Mouse (Mus musculus) gastrocnemius, adult 8-10 months (tissue): ENCODE measurements around the gene Cyp2j13. TPM values are rescaled to one million over a fixed set of nuclear protein-coding genes. Genes with fewer than 3 reads are reported as not detected.
"Not testable (repeated sequence)": the region's sequence is repeated elsewhere in the genome, so short reads cannot be mapped to it uniquely, and the experiment has no call there.

Source experiments
- DNase-seq, 2 experiments: peaks; one replicate each; pipeline ENCODE4 v3.0.0; 2022; ENCODE audit warnings: low spot score in 2 of 2
- total RNA-seq, 4 experiments: library from RNA; stranded (reverse); gene quantifications; 2 replicates each; pipeline ENCODE4 v1.2.4; 2022

Cyp2j13 gene
- not detected for total RNA-seq

DNA sequence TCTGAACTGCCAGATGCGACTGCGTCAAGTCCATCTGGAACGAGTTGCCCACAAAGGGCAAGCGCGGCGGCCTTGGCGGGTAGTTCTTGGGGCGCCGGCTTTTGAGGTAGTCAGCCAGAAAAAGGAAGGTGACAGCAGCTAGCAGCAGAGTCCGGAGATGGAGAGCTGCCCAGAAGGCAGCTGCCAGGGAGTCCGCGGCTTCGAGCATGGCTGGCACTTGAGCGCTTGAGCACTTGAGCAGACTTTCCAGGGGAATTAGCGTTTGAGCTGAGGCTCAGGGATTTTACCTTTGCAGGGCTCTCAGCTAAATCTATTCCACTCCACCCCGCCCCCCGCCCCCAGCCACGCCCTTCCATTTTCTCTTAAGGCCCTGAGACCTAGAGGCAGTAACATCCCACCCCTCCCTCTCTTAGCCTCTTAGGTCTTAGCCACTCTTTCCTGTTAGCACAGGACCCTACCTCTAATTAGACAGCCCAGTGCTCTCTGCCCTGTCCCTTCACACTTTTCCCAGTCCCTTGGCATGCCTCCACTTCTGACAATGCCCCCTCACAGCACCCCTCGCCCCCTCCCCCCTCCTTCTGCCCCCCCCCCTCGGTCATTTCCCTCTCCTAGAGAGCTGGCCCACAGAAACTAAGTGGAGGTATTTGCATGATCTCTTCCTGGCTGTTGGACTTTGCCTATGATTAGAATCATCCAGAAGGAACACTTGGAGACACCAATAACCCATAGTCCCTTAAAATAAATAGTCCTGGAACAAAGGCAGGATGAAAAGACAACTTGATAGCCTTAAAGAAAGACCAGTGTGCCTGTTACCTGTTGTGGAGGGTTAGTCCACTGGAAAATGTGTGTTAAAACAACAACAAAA is at the start of gene Cyp2j13:
Gene Cyp2j13, minus strand, starts transcription at position 286 of the 865 bp plus-strand sequence.
- DNase-seq, result no peak

DNA sequence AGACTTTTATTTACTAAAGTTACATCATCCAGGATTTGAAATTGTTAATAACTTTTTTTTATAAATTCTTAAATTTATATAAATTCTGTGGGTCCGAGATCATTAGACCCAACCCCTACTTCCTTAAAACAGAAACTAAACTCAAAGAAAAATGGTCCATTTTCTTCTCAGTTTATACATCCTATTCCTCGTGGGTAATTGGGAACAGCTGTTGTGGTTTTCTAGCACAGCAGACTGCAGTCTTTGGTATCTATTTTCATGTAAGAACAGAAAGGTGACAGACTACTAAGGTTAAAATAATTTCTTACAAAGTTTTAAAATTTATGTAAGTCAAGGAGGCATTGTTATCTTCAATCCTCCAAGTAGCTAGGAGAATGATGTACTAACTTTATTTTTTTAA is 19.5 kb upstream of the Cyp2j13 start:
- DNase-seq, result no peak

DNA sequence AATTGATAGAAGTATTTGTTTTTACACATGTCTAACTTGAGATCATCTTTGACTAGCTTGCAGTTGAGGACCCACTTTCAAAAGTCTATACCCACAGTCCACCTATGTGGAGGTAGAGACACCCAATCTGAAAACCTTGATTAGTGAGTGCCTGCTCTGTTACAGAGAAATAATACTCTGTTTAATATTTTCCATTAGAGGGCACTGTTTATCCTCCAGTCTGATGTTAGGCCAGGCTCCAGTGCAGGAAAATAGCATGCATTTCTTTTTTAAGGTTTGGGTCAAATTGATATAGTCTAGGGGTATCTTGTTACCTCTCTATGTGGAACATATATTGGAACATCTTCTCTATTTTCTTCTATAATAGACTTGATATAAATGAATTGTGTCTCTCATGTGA is 14.5 kb upstream of the Cyp2j13 start:
- DNase-seq, result no peak

DNA sequence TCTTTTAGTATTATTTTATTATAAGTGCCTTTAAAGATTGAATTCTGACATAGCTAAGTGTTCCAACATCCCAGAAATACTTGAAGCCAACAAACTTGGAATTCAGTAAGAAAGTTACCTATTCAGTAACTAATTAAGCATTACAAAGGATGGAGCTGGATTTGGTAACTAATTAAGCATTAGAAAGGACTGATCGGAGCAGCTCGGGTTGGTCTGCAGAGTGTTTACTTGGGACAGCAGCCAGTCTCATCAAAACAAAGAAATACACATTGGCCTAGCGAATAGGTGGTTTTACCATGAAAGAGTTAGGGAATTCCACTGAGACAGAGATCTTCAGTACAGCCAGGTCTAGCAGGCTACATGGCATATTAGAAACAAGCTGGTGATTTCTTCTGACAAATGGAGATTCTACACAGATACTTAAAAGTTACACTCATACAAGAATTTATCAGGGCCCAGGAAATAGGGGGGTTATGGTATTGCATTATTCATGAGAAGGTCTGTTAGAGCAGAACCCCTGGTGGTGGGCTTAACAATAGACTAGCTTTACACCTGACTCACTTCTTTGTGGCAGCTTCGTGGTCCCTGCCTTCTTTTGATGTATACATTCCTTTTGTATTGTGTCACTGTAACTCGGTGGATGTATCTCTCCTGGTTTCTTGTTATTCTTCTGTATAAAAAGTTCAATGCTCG is 12.2 kb upstream of the Cyp2j13 start:
- not testable (repeated sequence) for DNase-seq

DNA sequence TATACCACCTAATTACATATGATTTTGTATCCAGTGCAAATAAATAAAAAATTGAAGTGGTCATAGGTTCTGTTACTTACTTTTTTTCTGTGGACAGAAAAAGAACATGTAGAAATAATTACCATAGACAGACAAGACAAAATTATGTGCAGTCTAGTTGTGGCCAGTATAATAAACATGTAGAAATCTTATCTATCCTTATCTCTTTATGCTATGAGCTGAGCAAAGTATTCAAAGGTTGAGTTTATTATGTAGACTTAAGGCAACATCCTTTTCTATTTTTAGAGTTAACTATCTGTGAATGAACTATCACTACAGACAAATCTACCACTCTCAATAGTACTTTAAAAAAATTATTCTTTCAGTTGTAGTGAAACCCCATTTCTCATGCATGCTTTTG is 962 bp upstream of the Cyp2j13 start:
- DNase-seq, result no peak

DNA sequence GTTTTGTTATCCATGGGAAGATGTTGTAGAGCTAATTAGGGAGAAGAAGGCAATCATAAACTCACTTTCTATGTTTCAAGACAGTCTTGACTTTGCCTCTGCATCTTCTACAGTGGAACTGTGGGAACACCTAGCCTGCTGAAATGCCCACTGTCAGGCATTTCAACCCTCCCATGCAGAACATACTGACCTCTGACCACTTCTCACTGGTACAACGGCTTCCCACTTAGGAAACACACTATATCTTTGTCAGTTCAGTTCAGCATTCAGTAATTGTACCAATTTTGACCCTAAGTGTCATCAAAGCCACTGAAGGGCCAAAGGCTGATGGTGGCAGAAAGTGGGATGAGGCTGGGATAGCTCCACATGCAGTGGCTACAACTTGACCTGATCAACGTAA is 15.3 kb downstream of the Cyp2j13 start:
- no peak for DNase-seq

DNA sequence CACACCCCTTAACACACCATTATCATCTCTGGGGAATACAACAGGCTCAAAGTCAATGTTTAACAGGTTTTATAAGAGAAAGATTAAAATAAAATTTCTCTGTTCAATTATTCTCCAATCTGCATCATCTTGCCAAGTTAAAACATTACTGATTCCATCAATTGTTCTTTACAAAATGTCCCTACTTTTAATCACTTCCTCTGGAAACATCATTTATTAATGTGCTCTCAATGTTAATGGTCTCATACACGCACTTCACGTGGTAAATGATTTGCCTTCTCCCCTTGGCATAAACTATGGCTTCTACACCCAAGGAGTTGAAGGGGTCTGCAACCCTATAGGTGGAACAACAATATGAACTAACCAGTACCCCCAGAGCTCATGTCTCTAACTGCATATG is 17.2 kb downstream of the Cyp2j13 start:
- DNase-seq, result no peak

DNA sequence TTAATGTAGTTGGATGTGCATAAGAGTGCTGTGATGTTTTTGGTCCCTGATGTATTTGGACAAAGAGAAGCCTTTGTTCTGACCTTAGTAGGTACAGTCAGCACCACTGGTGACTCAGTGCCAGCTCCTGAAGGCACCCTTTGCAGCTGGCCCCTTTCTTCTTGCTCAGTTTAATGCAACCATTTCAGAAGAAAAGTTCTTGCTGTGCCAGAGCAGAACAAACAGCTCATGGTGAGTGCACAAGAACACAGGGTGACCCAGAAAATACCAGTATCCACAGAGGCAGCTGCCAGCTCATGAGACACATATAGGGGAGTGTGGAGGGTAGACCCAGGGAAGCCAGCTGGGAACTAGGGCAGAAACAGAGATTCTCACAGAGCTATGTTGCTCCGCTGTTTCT is 48.9 kb downstream of the Cyp2j13 start:
- DNase-seq, result no peak

DNA sequence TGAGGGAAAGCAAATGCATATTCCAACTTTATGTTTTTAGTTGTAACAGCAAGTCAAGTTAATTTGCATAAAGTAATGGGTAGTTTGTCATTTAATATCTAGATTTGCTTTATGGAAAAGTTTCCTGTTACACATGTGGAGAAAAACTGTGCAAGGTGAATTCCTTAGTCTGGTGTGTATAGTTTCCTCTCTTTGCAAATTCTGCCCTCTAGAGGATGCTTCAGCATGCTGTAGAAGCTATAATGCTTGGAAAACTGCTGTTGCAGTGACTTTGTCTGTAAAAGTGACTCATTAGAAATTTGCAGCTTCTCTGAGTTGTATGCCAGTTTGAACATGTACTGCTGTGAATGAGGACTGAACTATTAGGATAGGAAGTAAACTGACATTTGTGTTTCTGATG is 54.5 kb downstream of the Cyp2j13 start:
- DNase-seq, result no peak

DNA sequence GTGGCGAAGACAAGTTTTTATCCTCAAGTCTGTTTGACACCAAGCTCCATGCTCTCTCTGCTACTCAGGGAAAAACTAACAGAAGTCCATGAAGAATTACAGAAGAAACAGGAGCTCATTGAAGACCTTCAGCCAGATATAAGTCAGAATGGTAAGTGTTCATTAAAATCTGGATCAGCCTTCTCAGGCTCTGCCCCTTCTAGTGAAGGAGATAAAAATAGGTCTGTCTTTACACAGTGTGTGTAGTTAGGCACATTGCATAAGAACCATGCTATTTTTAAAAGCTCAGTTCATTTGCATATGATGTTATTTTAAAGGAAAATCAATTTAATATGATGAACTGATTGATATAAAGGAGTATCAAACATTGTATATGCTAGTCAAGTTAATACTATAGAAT is 60.5 kb downstream of the Cyp2j13 start:
- DNase-seq, result no peak

DNA sequence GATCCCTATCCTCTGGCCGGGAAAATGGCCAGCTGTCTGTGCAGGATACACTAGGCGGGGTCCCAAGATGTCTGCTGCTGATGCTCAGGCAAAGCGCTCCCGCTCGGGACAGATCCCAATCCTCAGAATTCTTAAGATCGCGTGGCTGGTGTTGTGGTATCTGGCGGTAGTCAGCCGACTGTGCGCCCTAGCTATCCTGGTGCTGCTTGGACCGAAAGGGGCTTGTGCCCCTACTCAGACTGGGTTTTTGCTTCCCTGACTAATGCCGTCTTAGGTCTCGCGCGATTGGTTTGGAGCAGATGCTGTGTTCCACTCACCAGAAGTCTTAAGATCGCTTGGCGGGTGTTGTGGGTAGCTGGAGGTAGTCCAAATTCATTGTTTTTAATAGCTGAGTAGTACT is 95.1 kb downstream of the Cyp2j13 start:
- not testable (repeated sequence) for DNase-seq

Other genes starting within 250 kb of the Cyp2j13 start
- 10 to 100 TPM; 25.1 to 28.5 (median 27.2) TPM for gene Hook1, start 110.3 kb downstream of the Cyp2j13 start, total RNA-seq
- gene Cyp2j12, start 63.6 kb upstream of the Cyp2j13 start, total RNA-seq, result not detected
- not detected for gene Cyp2j7, start 159.1 kb upstream of the Cyp2j13 start, total RNA-seq